Mouse (Mus musculus) left cerebral cortex, adult 9 months (tissue): Measurements from ENCODE around the gene Htra3.

Experiments used
- DNase-seq, 2 experiments: peaks; one replicate each; pipeline ENCODE4 v3.0.0; 2022; ENCODE audit warnings: low spot score in 2 of 2

The Htra3 gene

GRCm38 (mm10) chr5:35695815-35696214 is 16.2 kb upstream of the Htra3 start:
- peak in 1 of 2 experiments; percentile 52 for DNase-seq

DNA sequence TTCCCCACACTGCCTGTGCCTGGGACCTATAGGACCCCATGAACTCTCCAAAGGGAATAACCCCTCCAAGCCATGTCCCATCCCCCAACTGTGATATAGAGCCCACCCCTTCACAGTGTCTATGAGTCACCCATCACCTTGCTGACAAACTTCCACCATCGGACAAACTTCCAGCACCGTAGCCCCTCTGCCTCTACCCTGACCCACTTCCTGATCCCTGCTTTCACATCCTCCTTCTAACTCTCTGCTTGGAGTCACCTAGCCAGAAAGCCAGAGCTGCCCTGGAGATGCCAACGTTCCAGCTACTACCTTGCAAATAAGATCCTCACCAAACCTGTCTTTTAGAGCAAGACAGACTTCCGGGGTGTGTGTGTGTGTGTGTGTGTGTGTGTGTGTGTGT is 14.1 kb upstream of the Htra3 start:
- DNase-seq, result no peak

GRCm38 (mm10) chr5:35691246-35691645 is 11.7 kb upstream of the Htra3 start:
- DNase-seq, result no peak

GRCm38 (mm10) chr5:35690485-35691165 is 11.0 kb upstream of the Htra3 start:
- no peak for DNase-seq

DNA sequence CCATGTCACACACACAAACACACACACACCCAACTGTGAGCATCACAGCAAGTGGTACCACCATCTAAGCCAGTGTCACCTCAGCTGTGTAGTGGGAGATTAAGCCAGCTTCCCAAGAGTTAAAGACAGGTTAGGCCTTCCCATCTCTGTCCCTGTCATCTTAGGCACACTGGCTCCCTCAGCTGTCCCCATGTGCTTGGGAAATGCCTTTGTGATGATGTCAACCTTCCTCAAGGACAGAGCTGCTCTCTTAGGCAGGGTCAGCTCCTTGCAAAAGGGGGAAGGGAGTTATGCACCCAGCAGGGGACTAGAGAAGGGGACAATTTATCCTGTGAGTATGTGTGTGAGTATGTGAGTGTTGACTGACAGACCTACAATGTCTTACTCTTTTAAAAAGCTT is 9.8 kb upstream of the Htra3 start:
- DNase-seq, result no peak

GRCm38 (mm10) chr5:35688851-35689250 is 9.3 kb upstream of the Htra3 start:
- DNase-seq, result no peak

DNA sequence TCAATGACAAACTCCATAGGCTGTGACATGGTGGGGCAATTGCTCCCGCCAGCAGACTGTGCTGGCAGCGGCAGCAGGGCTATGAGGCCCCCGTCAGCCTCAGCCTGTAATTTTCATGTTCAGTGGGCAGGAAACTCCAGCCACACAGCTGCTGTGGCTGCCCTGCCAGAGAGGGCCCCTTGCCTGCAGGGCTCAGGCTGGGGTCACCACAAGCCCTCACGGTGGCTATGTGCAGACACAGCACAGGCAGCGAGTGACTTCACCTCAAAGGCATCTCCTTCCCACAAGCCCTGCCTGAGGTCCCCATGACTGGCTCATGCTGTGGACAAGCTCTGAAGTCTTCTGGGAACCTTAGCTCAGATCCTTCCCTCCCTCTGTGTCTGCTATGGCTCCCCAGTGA is 7.5 kb upstream of the Htra3 start:
- DNase-seq, result no peak

GRCm38 (mm10) chr5:35686336-35686735 is 6.8 kb upstream of the Htra3 start:
- no peak for DNase-seq

DNA sequence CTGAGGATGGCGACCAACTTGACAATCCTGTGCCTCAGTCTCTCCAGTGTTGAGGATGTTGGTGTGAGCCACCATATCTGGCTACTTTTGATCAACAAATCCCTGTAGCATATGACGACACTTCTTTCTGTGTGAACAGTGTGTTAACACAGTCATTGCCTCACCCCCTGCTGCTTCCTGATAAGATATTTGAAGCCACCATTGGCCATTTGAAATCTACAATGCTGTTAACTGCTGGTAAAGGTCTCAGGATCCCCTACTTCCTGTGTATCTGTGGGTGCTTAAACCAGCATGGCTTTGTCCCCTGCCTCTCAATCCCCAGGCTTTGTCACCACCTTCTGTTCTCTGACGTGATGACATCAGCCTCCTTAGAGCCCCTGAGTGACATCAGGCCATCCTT is 5.5 kb upstream of the Htra3 start:
- DNase-seq, result no peak

DNA sequence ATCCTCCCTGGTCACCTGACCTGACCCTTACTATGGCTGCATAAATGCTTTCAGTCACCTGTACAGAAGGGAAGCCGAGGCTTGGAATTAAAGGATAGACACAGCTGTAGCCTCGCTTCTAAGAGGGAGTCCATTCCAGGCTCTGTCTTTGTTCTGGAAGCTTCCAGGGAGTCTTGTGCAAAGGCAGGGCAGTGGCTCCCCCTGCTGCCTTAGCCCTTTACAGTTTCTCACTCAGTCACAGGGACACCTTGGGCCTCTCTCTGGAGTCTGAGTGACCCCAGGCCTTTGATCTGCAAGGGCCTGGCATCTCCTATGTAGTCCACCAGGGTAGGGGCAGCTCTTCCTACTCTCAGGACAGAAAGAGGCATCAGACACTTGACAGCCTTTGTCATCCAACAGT is 1.4 kb upstream of the Htra3 start:
- peak in 1 of 2 experiments; percentile 47 for DNase-seq

GRCm38 (mm10) chr5:35676964-35677363 is 2.6 kb downstream of the Htra3 start:
- no peak for DNase-seq

GRCm38 (mm10) chr5:35674081-35674555 is 5.5 kb downstream of the Htra3 start:
- no peak for DNase-seq

GRCm38 (mm10) chr5:35673086-35673485 is 6.5 kb downstream of the Htra3 start:
- DNase-seq, result peak; percentile 47 to 63

GRCm38 (mm10) chr5:35672581-35672980 is 7.0 kb downstream of the Htra3 start:
- DNase-seq, result no peak

- peak; percentile 33 to 69 for DNase-seq
Observed at GRCm38 (mm10) chr5:35671474-35671891, 8.1 kb downstream of the Htra3 start.

DNA sequence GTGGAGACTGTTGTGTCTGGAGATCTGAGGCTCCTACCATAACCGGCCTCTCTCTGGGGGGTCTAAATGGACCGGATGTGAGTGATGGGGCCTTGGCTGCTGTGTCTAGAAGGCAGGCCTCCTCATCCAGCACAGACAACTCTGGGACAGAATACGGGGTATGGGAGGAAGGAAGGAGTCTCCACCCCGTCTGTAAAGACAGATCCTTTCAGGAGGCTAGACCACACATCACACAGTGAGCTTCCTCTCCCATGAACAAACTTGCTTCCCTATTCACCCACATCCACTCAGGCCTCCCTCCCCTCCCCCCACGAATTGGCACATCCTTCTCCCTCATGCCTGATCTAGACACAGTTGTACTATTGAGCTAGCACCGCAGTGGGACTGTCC is 9.2 kb downstream of the Htra3 start:
- DNase-seq, result peak; percentile 25 to 50

- DNase-seq, result no peak
Observed at GRCm38 (mm10) chr5:35669747-35670411, 9.7 kb downstream of the Htra3 start.

DNA sequence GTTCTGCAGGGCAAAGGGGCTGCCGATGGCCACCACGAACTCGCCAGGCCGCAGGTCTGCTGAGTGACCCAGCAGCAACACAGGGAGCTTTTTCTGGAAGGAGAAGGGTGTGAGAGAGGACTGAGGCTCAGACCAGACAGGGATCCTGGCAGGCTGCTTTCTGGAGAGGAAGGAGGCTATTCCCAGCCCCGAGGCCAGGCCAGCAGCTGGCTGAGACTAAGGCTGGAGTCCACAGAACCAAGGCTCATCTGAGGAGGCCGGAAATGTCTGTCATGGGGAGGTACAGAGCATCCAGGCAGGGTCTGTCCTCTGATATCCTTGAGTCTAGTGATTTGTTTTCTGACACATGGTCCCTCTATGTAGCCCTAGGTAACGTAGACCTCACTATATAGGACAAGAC is 13.4 kb downstream of the Htra3 start:
- no peak for DNase-seq

DNA sequence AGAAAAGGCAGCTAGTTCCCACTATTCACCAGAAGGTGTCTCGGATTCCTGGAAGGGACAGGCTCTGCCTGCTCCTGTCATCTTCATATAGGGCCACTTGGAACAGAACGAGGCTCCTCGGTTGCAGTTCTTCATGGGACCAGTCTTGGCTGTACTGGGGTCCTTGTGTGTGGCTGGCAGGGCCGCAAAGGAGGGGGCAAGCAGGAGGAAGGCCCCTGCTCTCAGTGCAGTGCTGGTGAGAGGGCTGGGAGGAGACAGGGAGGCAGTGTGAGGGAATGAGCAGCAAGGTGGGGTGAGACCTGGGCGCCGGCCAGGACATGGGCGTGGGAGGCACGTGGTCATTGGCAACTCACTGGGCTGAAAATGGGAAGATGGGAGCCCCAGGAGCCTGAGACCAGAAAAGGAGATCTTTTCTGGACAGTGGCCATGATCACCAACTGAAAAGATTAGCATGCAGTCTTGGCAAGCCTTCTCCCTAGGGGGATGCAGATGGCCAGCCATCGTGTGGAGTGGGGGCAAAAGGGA is 17.5 kb downstream of the Htra3 start:
- no peak for DNase-seq

DNA sequence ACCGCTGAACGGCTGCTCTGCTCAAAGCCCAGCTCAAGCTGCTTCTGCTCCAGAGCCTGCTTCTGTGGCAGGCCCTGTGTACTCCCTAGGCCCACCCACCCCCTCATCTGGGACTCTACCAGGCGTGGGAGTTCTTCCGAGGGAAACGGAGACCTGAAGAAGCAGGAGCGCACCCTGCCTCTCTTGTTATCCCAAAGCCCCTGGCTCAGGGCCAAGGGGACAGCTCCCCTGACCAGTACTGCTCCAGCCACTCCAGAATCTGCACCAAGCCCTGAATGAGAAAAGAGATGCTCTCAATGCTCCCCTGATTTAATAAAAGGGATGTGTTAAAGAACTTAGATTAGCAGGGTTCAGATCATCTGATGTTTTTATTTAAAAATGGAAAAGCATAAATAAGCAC is 18.4 kb downstream of the Htra3 start:
- DNase-seq, result no peak

- no peak for DNase-seq
Observed at GRCm38 (mm10) chr5:35659503-35659902, 20.1 kb downstream of the Htra3 start.

- no peak for DNase-seq
Observed at GRCm38 (mm10) chr5:35655753-35656485, 23.7 kb downstream of the Htra3 start.
